Mouse (Mus musculus): Measurements from ENCODE around the gene Hist1h3i.
"Not testable (repeated sequence)": the region's sequence is repeated elsewhere in the genome, so short reads cannot be mapped to it uniquely, and the experiment has no call there.

Hist1h3i gene

DNA sequence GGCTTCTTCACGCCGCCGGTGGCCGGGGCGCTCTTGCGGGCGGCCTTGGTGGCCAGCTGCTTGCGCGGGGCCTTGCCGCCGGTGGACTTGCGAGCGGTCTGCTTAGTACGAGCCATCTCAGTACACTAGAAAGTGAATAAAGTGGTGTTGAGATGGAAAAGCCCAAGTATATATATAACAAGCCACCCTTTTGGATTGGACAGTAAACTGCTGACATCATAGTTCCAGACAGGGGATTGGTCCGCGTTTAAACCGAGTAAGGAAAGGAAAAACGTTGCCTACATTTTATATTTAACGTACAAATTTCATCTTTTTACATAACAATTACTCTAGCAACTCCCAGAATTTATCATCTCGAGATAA, at the start of gene Hist1h3i:
Gene Hist1h3i, minus strand, starts transcription at position 116 of the 363 bp plus-strand sequence.
- DNase-seq (ENCODE audit: low read depth, low spot score): peak; percentile 93

DNA sequence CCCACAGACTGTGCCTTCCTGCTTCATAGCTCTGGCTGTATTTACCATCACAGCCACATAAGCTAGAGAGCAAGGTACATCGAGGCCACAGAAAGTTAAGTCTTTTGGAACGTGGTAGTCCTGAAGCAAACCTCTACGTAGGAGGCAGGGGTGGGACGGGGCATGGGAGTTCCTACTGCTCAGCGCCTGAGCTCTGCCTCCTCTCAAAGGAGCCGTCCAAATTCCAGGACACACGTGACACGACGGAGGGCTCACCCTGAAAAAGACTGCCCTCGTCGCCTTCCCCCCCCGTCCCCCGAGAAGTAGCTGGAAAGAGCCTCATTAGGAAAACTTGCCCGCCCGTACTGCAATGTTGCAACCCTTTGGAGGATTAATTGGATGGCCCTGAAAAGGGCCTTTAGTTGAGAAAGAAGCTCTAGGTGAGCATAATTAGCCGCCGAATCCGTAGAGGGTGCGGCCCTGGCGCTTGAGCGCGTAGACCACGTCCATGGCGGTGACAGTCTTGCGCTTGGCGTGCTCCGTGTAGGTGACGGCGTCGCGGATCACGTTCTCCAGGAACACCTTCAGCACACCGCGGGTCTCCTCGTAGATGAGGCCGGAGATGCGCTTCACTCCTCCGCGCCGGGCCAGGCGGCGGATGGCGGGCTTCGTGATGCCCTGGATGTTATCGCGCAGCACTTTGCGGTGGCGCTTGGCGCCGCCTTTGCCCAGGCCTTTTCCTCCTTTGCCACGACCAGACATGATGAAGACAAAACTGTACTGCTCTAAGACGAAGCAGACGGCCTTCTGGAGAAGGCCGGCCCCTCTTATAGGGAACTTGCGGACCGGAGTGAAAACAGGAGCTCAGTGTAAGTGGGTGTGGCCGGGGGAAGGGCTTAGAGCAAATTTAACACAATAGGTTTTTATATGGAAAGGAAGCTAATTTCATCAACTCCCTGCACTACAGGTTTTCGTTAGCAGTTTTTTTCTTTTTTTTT, 48.5 kb upstream of the Hist1h3i start, which contains the start of gene Hist1h4n:
Gene Hist1h4n, minus strand, starts transcription at position 779 of the 977 bp plus-strand sequence.
- DNase-seq (ENCODE audit: low read depth, low spot score): not testable (repeated sequence)

- no peak for DNase-seq (ENCODE audit: low read depth, low spot score)
Measured at GRCm38 (mm10) chr13:21830344-21830743, 47.2 kb upstream of the Hist1h3i start.

GRCm38 (mm10) chr13:21828511-21828910, 45.3 kb upstream of the Hist1h3i start:
- DNase-seq (ENCODE audit: low read depth, low spot score): peak; percentile 82

DNA sequence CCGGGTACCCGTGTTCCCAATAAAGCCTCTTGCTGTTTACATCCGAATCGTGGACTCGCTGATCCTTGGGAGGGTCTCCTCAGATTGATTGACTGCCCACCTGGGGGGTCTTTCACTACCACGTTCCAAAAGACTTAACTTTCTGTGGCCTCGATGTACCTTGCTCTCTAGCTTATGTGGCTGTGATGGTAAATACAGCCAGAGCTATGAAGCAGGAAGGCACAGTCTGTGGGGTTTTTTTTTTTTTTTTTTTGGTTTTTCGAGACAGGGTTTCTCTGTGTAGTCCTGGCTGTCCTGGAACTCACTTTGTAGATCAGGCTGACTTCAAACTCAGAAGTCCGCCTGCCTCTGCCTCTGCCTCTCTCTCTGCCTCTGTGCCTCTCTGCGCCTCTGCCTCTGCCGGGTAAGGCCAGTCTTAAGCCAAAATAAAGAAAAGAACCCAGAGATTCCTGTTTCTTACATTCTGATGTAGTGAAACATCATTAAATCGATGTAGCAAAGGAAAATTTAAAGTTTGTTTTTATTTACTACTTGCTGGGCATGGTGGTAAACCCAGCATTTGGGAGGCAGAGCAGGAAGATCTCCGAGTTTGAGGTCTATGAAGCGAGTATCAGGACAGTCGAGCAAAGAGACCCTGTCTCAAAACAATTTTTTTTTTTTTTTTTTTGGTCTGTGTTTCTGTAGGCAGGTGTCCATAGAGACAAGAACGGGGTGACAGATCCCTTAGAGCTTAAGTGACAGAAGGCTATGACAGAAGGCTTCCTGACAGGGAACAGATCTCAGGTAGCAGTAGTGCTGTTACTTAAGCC, 37.1 kb upstream of the Hist1h3i start:
- DNase-seq (ENCODE audit: low read depth, low spot score): not testable (repeated sequence)

DNA sequence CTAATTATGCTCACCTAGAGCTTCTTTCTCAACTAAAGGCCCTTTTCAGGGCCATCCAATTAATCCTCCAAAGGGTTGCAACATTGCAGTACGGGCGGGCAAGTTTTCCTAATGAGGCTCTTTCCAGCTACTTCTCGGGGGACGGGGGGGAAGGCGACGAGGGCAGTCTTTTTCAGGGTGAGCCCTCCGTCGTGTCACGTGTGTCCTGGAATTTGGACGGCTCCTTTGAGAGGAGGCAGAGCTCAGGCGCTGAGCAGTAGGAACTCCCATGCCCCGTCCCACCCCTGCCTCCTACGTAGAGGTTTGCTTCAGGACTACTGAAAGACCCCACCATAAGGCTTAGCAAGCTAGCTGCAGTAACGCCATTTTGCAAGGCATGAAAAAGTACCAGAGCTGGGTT, 28.9 kb upstream of the Hist1h3i start:
- not testable (repeated sequence) for DNase-seq (ENCODE audit: low read depth, low spot score)

DNA sequence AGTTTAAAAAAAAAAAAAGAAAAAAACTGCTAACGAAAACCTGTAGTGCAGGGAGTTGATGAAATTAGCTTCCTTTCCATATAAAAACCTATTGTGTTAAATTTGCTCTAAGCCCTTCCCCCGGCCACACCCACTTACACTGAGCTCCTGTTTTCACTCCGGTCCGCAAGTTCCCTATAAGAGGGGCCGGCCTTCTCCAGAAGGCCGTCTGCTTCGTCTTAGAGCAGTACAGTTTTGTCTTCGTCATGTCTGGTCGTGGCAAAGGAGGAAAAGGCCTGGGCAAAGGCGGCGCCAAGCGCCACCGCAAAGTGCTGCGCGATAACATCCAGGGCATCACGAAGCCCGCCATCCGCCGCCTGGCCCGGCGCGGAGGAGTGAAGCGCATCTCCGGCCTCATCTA, 28.4 kb upstream of the Hist1h3i start, which contains the start of gene Hist1h4m:
Gene Hist1h4m, plus strand, starts transcription at position 208 of the 400 bp plus-strand sequence.
- not testable (repeated sequence) for DNase-seq (ENCODE audit: low read depth, low spot score)

GRCm38 (mm10) chr13:21811074-21811473, 27.9 kb upstream of the Hist1h3i start:
- not testable (repeated sequence) for DNase-seq (ENCODE audit: low read depth, low spot score)

DNA sequence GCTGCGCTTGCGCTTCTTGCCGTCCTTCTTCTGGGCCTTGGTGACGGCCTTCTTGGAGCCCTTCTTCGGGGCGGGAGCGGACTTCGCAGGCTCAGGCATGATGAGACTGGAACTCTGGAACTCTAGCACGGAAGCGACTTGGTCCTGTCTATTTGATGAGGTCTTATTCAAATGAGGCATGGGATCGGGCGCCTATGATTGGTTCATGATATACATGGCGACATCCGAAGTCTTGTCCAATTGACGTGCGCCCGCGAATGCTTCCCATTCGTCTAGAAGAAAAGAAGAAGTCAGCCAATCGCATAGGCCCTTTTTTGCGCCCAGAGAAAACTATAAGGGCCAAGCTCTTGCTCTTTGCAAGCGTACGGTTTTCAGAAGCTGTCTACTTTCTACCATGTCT, 26.9 kb upstream of the Hist1h3i start, which contains the start of the genes Hist1h2bq and Hist1h2ao:
Gene Hist1h2bq, minus strand, starts transcription at position 125 of the 400 bp plus-strand sequence.
Gene Hist1h2ao, plus strand, starts transcription at position 393 of the 400 bp plus-strand sequence.
- not testable (repeated sequence) for DNase-seq (ENCODE audit: low read depth, low spot score)

GRCm38 (mm10) chr13:21803058-21803457, 19.9 kb upstream of the Hist1h3i start:
- not testable (repeated sequence) for DNase-seq (ENCODE audit: low read depth, low spot score)

GRCm38 (mm10) chr13:21797163-21797562, 14.0 kb upstream of the Hist1h3i start:
- not testable (repeated sequence) for DNase-seq (ENCODE audit: low read depth, low spot score)

GRCm38 (mm10) chr13:21795584-21795983, 12.4 kb upstream of the Hist1h3i start:
- DNase-seq (ENCODE audit: low read depth, low spot score): peak; percentile 71

DNA sequence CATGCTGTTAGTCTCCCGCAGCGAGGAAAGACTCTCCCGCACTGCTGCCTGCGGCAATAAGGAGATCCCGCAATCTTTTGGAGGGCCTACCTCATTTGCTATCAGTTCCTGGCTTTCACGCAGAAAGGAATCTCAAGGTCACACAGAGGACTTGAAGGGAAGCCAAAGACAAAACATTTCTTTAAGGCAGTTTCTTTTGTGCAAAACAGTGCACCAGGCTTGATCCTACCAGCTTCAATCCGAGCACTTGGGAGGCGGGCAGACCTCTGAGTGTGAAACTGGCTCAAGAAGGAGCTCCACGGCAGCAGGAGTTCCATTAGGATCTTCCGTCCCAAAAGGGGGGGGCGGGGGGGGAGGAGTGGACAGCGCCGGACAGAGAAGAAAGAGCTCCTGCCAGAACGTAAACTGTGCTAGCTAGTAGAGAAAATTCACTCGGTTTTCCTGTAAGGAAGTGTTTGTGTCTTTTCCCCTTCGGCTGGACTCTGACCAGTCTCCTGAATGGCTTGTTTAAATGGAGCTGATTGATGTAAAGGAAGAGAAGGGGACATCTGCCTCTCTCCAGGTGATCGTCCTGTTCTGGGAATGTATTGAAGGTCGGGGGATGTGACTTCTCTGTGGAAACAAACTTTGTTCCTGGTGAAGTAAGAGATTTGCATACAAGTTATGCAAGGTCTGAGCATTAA, 7.6 kb upstream of the Hist1h3i start:
- peak; percentile 93 for DNase-seq (ENCODE audit: low read depth, low spot score)

- DNase-seq (ENCODE audit: low read depth, low spot score): peak; percentile 42
Measured at GRCm38 (mm10) chr13:21789925-21790324, 6.8 kb upstream of the Hist1h3i start.

DNA sequence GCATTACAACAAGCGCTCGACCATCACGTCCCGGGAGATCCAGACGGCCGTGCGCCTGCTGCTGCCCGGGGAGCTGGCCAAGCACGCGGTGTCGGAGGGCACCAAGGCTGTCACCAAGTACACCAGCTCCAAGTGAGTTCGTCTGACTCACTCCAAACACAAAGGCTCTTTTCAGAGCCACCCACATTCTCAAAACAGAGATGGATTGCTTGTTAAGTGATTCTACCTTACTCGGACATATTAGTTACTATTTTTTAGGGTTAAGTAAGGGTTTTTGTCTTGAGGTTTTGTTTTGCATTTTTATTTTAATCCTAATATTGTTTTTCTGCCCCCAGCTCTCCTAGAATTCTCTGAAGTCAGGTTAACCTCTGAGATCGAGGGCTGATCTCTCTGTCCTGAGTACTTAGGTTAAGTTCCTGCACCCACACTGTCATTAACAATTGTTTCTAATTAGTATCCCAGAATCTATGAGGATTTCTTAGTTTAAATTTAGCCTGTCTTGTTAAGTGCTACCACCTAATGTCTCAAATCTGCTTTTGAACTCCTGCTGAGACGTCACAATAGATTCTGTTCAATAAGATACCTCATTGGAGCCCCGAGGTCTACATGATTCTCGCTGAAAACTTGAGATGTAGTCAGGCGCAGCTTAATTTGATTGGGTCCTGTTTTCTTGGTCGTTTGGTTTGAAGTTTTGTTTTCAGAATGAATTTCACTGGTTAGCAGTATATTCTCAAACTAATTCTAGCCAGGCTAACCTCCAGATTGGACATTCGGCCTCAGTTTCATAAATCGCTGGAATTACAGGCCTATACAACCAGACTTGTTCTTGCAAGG, 4.8 kb upstream of the Hist1h3i start:
- peak; percentile 70 for DNase-seq (ENCODE audit: low read depth, low spot score)

DNA sequence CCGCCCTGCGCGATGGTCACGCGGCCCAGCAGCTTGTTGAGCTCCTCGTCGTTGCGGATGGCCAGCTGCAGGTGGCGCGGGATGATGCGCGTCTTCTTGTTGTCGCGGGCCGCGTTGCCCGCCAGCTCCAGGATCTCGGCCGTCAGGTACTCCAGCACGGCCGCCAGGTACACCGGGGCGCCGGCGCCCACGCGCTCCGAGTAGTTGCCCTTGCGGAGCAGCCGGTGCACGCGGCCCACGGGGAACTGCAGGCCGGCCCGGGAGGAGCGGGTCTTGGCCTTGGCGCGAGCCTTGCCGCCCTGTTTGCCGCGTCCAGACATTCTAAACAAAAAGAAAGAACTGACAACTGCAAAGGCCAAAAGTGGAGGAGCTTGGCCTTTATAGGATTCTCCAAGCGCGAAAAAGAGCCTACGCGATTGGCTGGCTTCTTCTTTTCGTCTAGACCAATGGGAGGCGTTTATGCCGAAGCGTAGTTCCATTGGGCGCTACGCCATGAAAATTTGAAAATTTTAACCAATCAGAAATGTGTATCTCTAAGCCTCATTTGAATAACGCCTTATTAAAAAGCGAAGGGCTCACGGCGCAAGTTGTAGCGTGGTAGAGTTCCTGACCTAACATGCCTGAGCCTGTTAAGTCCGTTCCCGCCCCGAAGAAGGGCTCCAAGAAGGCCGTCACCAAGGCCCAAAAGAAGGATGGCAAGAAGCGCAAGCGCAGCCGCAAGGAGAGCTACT, 3.9 kb upstream of the Hist1h3i start, which contains the start of the genes Hist1h2an and Hist1h2bp:
Gene Hist1h2an, minus strand, starts transcription at position 320 of the 731 bp plus-strand sequence.
Gene Hist1h2bp, plus strand, starts transcription at position 563 of the 731 bp plus-strand sequence.
- DNase-seq (ENCODE audit: low read depth, low spot score): peak; percentile 99

DNA sequence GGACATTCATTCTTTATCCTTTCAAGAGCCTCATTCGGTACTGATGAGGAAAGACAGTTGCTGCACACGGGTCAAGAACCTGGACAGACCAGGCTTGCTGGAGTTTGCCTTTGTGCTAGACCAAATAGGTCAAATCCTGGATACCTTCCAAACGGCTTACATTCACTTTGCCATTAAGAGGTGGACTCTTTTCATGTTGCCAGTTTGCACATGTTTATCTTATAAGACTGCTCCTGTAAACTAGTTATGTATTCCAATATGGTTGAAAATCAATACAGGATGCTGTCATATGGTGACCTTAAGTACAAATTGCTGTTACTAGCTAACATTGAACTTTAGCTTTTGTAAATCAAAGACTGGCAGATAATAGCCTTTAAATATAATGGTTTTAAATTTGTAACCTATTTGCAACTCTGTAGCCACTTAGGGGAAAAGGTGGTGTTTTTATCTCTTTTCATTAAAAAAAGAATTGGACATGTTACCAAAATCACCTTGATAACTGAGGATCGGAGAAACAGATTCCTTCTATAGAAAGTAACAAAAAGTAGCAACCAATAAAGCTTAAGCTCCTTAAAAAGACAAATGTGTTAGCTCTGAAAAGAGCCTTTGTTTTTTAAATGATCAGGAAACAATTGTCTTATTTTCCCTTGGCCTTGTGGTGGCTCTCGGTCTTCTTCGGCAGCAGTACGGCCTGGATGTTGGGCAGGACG, 3.2 kb upstream of the Hist1h3i start:
- DNase-seq (ENCODE audit: low read depth, low spot score): peak; percentile 72

DNA sequence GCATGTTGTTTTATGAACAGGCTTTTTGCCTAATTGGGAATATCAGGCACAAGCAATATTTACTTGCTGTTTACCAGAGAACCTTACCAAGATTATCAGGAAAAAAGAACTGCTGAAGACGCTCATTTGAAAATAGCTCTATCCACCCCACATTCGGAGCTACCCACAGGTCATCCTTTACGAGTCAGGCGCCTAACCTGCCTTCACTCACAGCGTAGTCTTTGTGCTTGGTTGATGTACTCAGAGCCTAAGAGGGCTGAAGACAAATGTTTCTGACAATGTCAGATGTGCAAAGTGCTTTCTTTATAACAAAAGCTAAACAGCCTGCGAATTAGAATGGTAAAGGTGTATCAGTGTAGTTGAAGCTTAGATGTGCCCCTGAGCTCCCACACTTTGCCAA, 1.1 kb upstream of the Hist1h3i start:
- DNase-seq (ENCODE audit: low read depth, low spot score): no peak

DNA sequence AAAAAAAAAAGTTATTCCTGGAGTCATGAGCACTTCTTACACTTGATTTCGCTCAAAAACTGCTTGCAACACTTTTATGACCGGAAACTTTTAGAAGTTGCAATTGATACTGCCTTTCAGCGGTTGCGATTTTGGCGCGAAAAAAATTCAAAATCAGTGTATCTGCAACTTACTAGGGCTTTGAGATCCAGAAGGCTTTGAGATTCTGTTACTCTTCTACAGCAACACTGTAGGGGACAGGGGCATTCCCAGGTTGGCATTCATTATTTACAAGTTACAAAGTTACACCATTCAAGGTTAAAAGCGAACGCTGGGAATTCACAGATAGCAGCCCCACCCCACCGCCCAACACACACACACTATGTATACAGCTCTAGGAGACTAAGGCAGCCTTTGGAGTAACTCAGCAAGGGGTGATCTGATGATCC, 578 bp upstream of the Hist1h3i start:
- peak; percentile 82 for DNase-seq (ENCODE audit: low read depth, low spot score)

Data from R1 (cell line).